Mouse (Mus musculus): ENCODE measurements around the gene Vmn2r28.

- no peak for TF ChIP-seq CTCF (IDR thresholded peaks at IDR 0.05; ENCODE audit: control insufficient read depth, insufficient read depth, low read length)
- TF ChIP-seq POLR2A (IDR thresholded peaks at IDR 0.05; ENCODE audit: borderline replicate concordance, control insufficient read depth, low read depth, low read length), result no peak
Observed at GRCm38 (mm10) chr7:5448627-5449026, 45.1 kb downstream of the Vmn2r28 start.
